Mouse (Mus musculus) cerebellum, adult 18-20 months (tissue): ENCODE measurements at regions not wholly inside any gene's neighbourhood (a gene's known extent, or its start where the extent isn't known, plus 50 kb on each side); places are given as distances from the start of the nearest gene placed in this dataset.

Experiments used
- DNase-seq, 2 experiments: peaks; one replicate each; pipeline ENCODE4 v3.0.0; 2021

- DNase-seq, result no peak
Measured at GRCm38 (mm10) chr13:48316747-48317146, 55.7 kb downstream of the Id4 start.

- DNase-seq, result no peak
Measured at GRCm38 (mm10) chr13:48317457-48317856, 56.4 kb downstream of the Id4 start.

- DNase-seq, result no peak
Measured at GRCm38 (mm10) chr13:48319001-48319400, 58.0 kb downstream of the Id4 start.

DNA sequence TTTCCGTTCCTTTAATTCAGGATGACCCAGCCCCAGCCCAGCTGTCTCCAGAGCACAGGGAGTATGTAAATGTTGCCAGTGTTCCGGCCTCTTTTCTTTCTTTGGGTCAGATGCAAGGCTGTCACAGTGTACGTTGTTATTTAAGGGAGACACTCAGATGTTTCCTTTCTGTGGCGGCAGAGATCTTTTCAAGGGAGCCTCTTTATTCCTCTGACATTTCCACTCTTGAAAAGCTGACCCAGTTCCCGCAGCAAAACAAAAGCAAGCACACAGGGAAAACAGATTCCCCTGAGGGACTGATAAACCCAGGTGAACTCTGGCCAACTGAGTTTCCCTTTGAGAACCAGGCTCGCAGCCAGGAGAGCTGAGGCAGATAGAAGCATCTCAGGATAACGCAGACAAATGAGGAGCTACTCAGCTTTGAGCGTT lies 63.3 kb downstream of the Id4 start:
- DNase-seq, result peak; percentile 2 to 12

- no peak for DNase-seq
Measured at GRCm38 (mm10) chr13:48330619-48331018, 69.6 kb downstream of the Id4 start.

GRCm38 (mm10) chr13:48336135-48336534 lies 75.1 kb downstream of the Id4 start:
- DNase-seq, result no peak

DNA sequence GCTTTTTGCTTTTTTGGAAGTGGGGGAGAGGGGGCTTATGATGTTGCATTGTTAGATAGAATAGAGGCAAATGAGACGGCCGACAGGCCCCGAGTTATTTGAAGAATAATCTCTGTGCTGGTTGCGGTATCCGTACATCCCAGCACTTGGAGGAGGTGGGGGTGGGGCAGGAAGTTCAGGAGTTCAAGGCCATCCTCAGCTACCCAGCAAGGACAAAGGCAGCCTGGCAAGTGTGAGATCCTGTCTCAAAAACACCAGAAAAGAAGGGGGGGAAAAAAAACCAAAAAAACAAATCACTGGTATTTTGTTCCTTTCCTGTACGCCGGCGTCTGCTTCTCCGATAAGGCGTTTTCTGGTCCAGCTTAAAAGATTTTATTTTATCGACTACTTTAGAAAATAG lies 75.6 kb downstream of the Id4 start:
- DNase-seq, result no peak

DNA sequence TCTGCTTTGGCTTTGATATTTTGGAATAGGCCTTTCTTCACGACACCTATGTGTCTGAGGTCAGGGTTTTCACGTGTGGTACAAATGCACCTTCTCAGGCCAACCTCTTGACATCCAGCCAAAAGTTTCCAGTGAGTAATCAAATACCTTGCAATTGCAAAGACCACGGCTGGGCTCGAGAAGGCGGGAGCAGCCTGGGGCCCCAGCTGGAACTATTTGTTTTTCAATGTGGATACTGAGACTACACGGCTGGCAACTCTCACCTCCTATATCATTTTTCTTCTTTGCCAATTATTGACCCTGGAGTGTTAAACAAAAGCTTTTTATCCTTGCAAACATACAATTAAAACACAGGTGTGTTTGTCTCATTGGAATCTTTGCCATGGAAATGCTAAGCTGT lies 77.5 kb downstream of the Id4 start:
- DNase-seq, result no peak

DNA sequence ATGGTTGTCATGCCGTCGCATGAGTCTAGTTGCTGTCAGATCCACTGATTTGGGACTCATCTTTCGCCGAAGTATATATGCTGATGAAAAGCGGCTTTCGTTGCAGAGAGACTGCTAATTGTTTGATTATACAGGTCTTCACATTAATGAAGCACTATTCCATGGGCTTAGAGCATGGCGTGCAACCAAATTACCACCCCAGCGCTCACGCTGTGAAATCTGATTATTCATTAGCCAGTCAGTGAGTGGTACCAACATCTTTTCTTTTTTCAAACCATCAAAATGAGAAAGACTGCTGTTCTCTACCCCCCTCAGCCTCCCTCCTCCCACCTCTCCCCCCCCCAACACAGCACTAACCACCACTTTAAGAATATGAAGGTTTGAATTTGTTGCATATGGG lies 89.1 kb downstream of the Id4 start:
- no peak for DNase-seq

DNA sequence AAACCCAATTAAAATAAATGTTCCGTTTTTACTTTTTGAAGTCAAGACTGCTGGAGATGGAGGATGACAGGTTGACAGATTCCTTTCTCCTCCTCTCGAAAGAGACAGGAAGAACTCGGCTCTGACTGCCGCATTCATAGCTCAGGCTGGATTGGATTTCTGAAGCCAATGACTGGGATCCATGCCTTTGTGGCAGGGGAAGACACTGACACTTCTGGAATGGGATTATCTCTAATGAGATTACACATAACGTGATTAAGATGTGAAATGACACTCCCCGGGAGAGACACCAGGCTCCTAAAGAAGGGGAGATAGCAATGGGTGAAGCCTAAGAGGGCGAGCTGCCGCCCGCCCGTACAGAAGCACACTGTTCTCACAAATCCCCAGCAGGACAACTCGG lies 89.9 kb downstream of the Id4 start:
- no peak for DNase-seq

DNA sequence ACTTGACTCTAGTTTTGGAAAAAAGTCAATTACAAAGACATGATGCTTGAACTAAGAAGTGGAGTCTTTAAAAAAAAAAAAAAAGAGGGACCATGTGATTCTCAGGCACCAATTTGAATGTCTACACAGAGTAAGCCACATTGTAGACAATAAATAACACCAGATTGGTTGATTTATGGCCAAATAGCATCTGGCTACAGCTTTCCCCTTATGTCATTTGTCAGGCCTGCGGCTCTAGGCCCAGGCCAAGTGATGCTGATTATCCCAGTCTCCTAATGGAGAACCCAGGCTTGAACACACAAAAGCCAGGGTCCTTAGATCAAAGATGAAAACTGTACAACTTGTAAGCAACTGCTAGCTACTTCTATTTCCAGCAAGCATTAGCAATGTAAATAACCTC lies 96.1 kb downstream of the Id4 start:
- DNase-seq, result no peak

DNA sequence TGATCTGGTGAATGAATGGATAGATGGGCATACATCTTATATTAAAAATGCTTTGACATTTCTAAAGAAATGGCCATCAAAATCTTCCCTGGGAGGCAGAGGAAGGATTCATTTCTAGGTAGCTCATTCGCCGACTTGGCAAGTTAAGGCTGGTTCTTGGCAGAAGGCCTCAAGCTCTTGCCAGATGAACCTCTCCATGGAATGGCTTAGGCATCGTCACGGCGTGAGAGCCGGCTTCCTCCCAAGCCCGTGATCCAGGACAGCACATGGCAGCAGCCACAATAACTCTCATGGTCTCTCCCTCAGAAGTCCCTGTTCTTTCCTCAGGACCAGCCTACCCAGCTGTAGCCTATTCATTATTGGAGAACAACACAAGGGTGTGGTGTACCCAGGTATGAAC lies 96.6 kb downstream of the Id4 start:
- peak; percentile 23 to 26 for DNase-seq

- no peak for DNase-seq
Measured at GRCm38 (mm10) chr13:48371060-48371459, 110.0 kb downstream of the Id4 start.

GRCm38 (mm10) chr13:48376405-48376804 lies 115.4 kb downstream of the Id4 start:
- no peak for DNase-seq

GRCm38 (mm10) chr13:48383580-48384445 lies 122.8 kb downstream of the Id4 start:
- no peak for DNase-seq

- no peak for DNase-seq
Measured at GRCm38 (mm10) chr13:48384901-48385300, 123.9 kb downstream of the Id4 start.

DNA sequence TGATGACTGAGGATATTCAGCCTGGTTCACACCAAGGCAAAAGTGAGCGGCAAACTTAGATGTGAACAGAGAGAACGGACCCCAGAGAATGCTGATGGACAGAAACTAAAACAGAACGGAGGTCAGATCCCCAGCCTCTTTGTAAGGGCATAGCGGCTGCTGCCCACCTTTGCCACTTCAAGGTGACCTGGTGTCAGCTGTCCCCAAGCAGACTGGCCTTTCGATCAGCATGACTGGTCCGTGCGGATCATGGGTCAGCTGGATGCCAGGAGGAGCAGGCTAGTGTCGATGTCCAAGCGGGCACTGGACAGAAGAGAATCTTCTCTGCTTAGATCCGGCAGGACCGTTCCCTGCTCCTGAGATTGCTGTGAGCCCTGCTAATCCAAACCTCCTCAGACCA lies 122.1 kb downstream of the Zfp169 start:
- DNase-seq, result no peak

- DNase-seq, result no peak
Measured at GRCm38 (mm10) chr13:48397761-48398160, 115.5 kb downstream of the Zfp169 start.

DNA sequence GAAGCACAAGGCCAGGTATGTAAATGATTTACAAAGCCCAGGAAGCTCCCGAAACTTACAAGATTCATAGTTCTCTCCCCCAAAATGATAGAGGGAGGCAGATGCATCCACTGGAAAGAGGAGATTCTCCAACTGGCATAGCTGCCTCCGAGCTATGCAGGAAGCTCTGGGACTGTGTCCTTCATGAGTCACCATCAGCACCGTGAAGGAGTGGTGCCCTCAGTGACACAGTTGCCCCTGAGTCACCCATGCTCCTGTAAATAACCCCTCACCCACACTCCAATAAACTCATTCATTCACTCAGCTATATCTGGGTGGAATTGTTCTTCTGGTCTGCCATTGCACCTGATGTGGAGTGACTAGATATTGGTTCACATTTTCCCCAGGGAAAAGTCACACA lies 114.6 kb downstream of the Zfp169 start:
- no peak for DNase-seq

DNA sequence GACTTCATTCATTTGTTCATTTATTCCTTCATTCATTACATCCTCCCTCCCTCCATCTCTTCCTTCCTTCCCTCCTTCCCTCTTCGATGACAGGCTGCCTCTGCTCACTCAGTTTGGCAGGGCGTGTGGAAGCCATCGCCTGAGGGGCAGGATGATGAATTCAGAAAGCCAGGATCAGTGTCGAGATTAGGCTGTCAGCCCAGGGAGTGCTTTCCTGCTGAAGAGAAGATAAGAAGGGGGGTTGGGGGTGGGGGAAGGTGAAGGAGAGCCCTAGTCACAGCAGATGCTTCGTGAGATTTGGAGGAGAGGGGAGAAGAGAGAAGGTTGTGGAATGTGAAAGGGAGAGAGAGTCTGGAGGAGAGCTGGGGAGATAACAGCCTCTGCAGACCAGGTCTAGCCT lies 110.9 kb downstream of the Zfp169 start:
- DNase-seq, result no peak

GRCm38 (mm10) chr13:48422438-48423329 lies 90.6 kb downstream of the Zfp169 start:
- DNase-seq, result peak in 1 of 2 experiments; percentile 9

DNA sequence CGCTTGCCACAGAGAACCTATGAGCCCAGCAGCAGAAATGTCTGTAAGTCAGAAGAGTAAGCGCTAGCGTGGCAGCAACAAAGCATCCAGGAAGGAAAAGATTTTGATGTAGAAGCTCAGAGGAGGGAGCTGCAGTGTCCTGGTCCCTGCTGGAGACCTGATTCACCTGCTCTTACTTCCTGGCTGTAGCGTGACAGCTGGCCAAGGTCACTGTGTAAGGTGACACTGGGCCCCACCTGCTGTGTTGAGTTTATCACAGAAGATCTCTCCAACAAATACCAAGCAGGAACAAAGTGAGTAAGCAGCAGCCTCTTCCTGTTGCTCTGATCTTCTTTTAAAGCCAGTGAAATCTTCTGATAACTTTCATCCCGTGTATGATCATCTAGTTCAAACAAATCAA lies 86.4 kb downstream of the Zfp169 start:
- DNase-seq, result no peak

DNA sequence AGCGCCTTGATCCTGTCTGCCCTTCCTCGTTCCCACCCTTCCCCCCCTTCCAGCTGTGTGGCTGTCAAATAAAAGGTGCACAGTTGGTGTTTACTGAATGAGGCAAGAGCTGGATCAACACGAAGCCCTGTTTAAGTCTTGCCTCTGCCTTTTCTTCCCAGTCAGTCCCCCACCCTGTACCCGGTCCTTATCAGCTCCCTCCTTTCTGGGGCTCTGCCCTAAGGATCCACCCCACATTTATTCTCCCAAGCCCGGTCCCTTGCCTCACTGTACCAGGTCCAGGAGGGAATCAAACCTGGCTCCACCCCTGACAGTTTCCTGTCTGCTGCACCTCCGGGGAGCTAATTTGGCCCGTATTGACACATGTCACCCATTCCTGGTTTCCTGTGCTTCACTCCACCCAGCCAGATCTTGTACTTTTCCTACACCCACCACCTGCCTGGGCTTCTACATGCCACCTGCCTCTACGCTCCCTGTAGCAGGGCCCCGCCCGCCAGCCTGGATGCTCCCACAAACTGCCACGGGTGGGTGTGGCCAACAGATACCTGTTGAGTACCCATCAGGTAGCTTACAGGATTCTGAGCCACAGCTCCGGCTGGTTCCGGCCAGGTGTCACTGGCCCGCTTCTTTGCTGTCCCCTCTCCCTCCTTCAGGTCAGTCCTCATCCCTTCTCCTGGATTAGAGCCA lies 76.4 kb downstream of the Zfp169 start:
- no peak for DNase-seq
